Mouse (Mus musculus): ENCODE data around the gene Hras.

The Hras gene

DNA sequence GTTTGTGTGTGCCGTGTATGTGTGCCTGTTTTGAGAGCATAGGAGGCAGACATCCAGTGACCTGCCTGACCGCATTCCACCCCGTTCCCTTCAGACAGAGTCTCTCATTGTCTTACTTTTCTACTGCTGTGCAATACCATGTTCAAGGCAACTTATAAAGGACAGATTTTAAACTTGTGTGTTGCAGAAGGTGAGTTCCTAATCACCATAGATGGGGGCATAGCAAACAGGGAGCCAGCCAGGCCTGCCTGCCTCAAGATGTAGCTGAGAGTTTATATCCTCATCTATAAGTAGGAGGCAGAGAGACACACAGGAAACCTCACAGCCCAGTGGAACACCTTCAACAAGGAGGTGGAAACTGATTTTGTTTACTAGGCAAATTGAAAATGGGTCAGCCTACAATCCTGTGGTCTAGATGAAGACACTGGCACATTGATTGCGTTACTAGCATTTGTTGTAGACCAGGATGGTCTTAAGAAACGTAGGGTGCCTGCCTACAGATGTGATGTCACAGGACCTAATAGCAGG lies 20.4 kb downstream of the Hras start:
- DNase-seq, result no peak

DNA sequence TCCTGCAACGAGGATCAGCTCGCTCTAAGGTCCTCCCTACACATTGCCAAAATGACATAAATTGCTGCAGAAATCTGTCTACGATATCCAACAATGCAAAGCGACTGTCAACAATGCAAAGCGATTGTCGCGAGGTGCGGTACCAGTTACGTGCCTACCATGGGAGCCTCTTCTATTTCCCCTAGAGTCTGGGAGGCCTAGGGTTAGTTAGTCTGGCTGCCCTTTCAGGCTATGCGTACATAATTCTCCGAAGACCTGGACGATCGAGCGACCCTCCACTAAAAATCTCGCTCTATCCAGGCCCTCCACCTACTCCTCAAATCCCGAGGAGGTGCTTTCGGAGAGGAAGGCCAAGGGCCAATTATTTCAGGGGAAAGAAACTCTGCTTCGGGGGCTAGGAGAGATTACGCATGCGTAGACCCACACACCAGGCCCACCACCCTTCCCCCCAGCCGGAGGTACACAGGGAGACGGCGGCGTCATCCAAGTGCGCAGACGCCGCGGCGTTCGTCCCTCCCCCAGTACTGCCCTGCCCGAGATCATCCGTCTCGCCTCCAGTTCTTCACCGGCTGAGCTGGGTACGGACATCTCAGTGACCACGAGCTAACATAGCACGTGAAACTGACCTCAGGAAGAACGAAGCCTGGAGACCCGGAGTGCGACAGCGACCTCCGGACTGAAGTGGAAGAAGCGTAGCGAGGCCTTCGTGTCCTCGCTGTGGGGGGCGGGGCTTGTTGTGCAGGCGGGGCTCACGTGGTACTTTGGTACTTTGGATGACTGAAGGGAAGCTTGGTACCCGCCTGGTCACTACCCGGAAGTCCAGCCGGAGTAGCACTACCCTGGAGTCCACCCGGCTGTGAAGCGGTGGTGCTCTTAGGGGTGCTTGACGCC lies 21.4 kb downstream of the Hras start, which contains the start of gene Rnh1:
Gene Rnh1 (minus strand): TSS at position 742 of the 891 bp plus-strand sequence.
- peak; percentile 83 to 90 for DNase-seq

DNA sequence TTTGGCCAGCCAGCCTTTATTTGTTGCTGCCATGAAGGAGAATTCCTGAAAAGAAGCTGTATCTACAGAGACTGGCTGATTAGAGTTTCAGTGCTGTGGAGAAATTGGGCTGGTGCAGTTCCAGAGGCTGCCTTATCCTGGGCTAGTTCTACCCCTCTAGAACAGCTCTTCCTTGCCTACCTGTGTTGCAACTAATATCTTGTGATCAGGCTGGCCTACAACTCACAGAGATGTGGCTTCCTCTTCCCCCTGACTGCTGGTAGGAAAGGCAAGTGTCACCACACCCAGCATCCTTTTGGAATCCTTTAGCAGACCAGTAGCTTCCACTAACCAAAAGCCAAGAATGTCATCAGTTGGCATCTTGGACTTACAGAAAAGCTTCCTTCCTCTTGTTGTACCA lies 23.9 kb downstream of the Hras start:
- DNase-seq, result no peak

DNA sequence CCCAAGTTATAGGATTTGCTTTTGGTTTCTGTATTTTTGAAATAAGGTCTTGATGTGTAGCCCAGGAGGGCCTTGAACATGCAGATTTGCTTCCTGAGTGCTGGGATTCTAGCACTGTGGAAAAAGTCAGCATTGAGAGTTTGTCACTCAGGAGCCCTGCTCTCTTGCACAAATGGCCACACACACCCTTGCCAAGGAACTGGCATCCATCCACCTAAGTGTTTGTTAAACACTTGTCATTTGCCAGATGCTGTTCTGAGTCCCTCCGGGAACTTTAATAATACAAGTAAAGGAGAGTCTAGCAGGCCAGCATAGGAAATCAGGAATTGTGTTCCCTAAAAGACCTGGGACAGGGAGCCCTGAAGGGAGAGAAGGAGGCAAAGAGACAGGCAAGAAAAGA lies 24.5 kb downstream of the Hras start:
- DNase-seq, result no peak

DNA sequence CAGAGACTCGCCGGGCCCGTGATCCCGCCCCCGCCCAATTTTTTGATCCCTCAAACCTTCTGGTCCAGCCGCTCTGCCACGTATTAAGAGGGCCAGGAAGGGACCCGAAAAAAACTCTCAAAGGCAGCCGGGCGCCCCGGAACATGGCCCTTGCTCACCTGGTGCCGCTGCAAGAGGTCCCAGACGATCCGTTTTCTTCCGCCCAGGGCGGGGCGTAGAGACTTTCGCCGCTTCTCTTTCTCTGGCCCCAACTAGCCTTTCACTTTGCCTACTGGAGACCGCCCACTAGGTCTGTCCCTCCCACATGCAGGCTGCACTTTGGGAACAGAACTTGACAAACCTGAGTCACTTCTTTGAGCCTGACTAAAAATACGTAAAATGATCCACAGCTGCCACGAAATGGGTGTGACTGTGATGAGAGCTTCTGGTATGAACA lies 25.3 kb downstream of the Hras start:
- peak; percentile 27 to 44 for DNase-seq

DNA sequence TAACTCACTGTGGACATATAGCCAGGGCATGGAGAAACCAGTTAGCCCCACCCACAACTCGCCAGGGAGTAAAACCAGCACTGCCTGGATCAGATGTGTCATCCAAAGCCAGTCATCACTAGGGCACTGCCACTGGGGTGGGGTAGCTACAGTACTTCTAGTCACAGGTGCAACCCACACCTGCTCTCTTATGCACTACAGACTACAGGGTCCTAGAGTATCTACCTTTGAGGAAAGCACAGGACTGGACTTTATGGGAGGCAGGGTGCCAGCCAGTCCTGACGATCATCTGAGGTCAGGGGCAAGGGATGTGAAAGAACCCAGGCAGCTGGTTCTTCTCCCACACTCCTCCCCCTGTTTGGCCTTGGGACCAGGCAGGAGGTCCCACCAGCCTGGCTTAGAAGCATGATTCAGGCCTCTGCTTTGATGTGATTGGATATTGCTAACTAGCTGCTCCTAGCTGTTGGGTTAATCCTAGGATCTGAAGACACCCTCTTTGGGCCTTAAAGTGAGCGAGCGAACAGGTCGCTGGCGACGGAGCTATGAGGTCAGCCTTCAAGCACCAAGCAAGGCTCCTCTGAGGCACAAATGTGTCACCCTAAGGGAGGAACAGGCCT lies 25.8 kb downstream of the Hras start:
- DNase-seq, result no peak

DNA sequence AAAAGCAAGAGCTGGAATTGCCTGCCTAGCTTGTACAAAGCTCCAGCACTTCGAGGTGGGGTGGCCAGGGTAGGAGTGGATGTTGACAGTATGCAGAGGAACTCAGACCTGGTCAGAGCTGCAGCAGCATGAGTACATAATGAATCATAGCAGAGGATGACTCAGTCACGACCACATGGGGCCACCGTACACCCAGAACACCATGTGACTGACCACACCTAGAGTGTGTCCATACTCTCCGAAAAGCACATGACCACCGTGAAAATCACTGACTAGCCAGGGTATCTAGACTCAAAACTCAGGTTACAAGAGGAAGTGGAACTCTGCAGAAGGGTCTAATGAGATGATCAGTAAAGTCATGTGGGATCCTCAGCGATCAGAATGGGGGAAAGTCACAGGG lies 29.0 kb downstream of the Hras start:
- DNase-seq, result no peak

DNA sequence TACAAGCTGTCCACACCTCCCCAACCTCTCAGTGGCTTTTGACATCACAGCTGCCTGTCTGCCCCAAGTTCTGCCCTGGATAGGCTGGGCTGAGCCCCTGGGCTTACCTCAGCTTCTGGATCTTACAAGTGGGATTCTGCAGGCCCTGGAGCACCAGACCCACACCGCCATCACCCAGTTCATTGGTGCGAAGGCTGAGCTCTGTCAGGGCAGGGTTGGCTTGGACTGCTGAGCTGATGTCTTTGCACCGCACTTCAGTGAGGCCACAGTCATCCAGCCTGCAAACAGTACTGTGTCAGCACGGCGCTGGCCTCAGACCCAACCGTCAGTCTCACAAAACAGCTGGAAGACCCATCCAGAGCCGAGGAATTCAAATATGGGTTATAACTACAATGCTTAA lies 29.4 kb downstream of the Hras start:
- no peak for DNase-seq

DNA sequence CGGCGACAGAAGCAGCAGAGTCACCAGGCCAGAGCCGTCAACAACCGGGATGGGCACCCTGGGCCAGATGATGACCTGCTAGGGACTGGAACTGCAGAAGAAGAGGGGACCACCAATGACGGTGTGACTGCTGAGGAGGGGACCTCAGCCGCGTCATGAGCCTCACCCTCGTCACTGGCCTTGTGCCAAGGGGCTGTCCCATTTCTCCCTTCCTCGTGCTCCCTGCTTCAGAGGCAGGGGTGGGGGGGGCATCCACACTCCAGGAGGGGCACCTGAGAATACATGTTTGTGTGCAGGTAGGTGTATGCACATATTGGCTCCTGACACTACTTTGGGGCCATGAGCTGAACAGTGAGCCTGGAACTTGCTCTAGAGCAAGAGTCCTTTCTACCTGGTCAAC lies 38.4 kb downstream of the Hras start:
- no peak for DNase-seq

DNA sequence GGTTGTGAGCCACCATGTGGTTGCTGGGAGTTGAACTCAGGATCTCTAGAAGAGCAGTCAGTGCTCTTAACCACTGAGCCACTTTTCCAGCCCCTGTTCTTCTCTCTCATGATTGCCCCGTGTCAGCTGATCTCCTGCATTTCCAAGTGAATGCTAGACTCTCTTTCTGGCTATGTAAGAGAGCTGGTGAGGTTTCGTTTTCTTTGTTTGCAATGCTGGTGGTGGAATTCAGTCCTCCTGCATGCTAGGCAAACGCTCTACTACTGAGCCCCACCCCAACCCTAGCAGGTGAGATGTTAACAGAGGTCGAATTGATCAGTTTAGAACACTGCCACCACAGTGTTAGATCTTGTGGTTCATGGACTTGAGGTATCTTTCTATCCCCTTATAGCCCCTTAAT lies 45.2 kb downstream of the Hras start:
- DNase-seq, result no peak

DNA sequence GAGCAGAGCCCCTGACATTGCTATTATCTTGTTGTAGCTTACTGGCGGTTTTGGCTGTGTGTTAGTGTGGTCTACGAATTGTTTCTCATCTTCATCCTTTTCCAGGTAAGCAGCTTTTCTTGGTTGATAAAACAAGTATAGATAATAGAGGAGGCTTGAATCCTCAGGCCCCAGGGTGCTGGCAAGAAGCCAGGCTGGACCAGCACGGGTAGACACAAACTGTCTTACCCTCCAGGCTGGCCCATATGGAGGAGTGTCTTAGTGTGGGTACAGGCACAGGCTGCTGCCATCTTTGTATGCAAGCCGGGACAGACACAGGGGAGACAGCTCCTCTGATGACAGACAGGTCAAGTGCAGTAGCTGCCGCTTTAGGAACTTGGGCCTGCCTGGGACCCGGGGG lies 46.8 kb downstream of the Hras start:
- DNase-seq, result no peak

DNA sequence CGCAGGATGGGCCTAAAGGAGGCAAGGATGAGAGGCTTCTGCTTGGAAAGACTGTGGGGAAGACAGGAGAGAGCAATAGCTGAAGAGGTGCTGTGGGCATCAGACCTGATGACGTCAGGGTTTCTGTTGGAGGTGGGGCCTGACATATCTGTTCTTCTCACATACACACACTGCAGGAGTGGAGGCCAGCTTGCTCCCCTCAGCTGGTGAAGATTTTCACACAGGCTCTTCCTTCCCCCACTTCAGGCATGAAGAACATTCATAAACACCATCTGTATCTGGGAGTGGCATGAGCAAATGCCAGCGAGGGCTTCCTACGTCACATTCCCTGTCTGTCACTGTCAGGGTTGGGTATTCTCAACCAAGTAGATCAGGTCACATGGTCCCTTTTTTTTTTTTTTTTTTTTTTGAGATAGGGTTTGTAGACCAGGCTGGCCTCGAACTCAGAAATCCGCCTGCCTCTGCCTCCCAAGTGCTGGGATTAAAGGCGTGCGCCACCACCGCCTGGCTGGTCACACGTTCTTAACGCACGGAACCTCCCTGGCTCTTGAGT lies 47.7 kb downstream of the Hras start:
- no peak for DNase-seq

DNA sequence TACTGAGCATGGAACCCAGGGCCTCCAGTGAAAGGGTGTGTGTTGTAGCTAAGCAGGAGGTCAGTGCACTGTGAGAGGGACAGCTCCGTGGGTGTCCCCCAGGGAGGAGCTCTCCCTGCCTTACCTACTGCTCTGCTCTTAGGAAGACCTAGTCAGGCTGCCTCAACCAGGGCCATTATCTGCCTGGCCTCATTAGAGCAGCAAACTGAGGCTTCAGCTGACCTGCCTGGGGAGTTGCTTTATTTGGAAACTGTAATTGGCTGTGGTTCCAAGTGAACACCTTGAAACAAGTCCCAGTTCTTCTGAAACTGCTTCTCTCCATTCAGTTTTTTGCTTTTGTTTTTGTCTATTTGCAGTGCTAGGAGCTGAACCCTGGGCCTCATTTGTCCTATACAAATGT lies 48.4 kb downstream of the Hras start:
- no peak for DNase-seq

DNA sequence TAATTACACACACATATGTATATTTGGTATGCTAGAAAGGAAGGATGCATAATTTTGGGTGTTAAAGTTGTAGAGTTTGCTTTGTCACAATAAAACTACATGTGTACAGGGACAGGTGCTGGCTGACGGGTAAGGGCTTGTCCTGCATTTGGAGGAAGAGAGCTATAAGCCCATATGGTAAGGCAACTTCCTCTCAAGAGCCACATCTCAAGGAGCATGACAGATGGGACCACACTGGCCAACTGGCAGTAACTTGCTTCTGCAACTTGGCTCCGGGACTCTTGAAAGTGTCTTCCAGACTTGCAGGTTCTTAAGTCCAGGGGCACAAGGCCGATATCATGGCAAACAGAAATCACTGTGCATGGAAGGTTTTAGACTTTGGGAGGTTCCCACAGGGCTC lies 49.2 kb downstream of the Hras start:
- DNase-seq, result no peak

DNA sequence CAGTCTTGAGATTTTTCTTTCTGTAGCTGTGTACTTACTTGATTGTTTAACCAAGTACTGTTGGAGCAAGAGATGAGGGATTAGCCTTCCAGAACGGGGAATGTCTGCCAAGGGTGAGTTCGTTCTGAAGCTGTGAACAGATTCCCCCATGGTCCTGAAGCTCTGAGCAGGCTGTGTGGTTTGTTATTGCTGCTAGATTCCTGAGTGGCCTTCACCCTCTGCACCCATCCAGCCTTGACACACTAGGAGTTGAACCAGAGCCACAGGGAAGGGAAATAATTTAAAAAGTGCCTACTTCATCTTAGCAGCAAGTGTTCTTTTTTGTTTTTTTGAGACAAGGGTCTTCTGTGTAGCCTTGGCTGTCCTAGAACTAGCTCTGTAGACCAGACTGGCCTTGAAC lies 49.9 kb downstream of the Hras start:
- DNase-seq, result no peak

DNA sequence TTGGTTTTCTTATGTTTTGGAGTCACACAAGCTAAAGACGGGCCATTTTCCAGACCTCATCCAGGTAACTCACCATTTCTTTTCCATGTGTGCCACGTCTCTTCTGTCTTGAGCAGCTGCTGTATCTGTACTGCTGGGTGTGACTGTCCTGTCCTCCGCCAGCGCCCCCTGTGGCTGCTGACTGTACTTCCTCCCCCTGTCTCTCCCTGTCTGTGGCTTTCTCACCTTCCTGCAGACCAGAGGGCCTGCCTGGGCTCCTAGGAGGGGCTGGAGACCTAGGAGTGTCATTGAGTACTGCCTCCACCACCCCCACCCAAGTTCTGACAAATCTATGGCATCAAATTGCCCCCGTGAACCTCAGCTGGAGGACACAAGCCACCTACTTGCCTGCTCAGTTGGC lies 50.7 kb downstream of the Hras start:
- DNase-seq, result peak; percentile 18 to 20

DNA sequence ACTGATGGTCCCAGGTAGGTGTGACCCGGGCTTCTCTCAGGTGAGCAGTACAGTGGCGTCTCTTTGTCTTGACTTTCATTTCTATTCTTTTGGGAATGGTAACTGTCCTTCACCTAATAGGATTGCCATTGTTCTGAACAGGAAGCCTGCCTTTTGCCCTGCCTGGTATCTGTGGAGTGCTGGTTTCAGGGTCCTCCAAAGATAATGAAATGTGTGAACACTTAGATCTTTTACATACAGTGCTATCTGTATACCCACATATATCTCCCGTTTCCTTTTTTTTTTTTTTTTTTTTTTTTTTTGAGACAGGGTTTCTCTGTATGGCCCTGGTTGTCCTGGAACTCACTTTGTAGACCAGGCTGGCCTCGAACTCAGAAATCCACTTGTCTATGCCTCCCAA lies 52.5 kb downstream of the Hras start:
- no peak for DNase-seq

Data from thymus, adult 18-20 months (tissue).